Mouse (Mus musculus) midbrain, embryonic 15.5 days (tissue): ENCODE measurements at regions not wholly inside any gene's neighbourhood (a gene's known extent, or its start where the extent isn't known, plus 50 kb on each side); places are given as distances from the start of the nearest gene placed in this dataset.
A peak's percentile ranks its signal among the peaks of the same experiment; 100 is the strongest.

ENCODE experiments used
- ATAC-seq: fragments of 200-750 bp; cut with Nextera tagmentation; replicated peaks from 2 replicates; pipeline ENCODE4 v1.8.0; 2017; ENCODE audit warnings: moderate TSS enrichment
- H3K27ac ChIP-seq: fragments of 300-500 bp; sonication (generic); 2 replicates; pipeline ENCODE4 v1.5.1; 2015; ENCODE audit warnings: mild to moderate bottlenecking, inconsistent platforms
- H3K27me3 ChIP-seq: fragments of 300-500 bp; sonication (generic); replicated peaks from 2 replicates; pipeline ENCODE4 v1.6.1; 2015; ENCODE audit warnings: inconsistent platforms
- H3K36me3 ChIP-seq: fragments of 300-500 bp; sonication (generic); replicated peaks from 2 replicates; pipeline ENCODE4 v1.6.1; 2015; ENCODE audit warnings: inconsistent platforms
- H3K4me1 ChIP-seq: fragments of 300-500 bp; sonication (generic); 2 replicates; pipeline ENCODE4 v1.6.1; 2015; ENCODE audit warnings: inconsistent platforms
- H3K4me2 ChIP-seq: fragments of 300-500 bp; sonication (generic); 2 replicates; pipeline ENCODE4 v1.6.1; 2015; ENCODE audit warnings: inconsistent platforms, mild to moderate bottlenecking, moderate library complexity
- H3K4me3 ChIP-seq: fragments of 300-500 bp; sonication (generic); 2 replicates; pipeline ENCODE4 v1.5.1; 2015; ENCODE audit warnings: mild to moderate bottlenecking, inconsistent platforms
- H3K9ac ChIP-seq: fragments of 300-500 bp; sonication (generic); 2 replicates; pipeline ENCODE4 v1.6.1; 2015; ENCODE audit warnings: mild to moderate bottlenecking, inconsistent platforms
- H3K9me3 ChIP-seq: fragments of 300-500 bp; sonication (generic); 2 replicates; pipeline ENCODE4 v1.6.1; 2016; ENCODE audit warnings: inconsistent platforms
- WGBS: fragments of 180-500 bp; shearing (Covaris S2); methylation state at CpG from one replicate; pipeline ENCODE4 v1.1.7; 2015; ENCODE audit warnings: mixed read lengths; 5-methylcytosine and 5-hydroxymethylcytosine counted together

DNA sequence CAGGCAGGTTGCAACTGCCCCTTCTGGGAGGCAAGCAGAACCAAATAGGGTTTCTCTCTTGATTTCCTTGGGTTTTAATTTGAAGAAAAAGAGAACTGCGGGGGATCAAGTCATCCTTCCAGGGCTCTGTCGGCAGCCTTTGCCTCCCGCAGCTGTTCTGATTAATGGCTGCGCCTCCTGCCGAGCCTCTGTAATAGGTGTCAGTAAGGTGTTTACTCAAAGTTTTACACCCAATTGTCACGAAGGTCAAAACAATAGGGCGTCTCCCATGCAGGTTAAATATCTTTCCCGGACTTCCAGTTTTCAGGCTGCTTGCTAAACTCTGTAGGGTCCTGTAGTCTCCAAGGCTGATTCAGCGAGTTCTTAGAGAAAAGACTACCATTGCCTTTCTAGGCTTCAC is 326.0 kb downstream of the Tmem182 start:
- Histone ChIP-seq H3K9ac (no peak overlapping the region), H3K27ac (no peak overlapping the region), H3K4me3 (no peak overlapping the region), H3K27me3 (no peaks in the 10 kb centered on the region), H3K4me2 (no peak overlapping the region), H3K4me1 (no peaks in the 10 kb centered on the region), H3K36me3 (no peaks in the 10 kb centered on the region), H3K9me3 (no peaks in the 10 kb centered on the region)
- no peak for ATAC-seq
- 9% methylated on average over 9 of the region's 9 CpGs for WGBS

DNA sequence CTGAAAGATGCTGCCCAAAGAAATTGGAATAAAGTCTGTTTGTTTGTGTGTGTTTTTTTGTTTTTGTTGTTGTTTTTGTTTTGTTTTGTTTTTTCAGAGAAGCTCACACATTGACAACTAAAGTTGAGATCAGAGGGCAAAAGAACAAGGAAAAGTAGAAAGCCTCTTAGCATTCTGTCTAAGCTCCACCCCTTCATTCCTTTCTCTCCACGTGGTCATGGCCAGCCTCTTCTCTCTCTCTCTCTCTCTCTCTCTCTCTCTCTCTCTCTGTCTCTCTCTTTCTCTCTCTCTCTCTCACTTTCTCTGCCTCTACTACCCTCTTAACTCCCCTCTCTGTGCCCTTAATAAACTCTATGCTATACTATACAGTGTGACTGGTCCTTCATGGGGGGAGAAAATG is 327.7 kb downstream of the Tmem182 start:
- WGBS = 21% methylated on average over 1 of the region's 1 CpGs
- Histone ChIP-seq H3K27ac (no peak overlapping the region), H3K9me3 (no peaks in the 10 kb centered on the region), H3K36me3 (no peaks in the 10 kb centered on the region), H3K9ac (no peak overlapping the region), H3K4me2 (no peak overlapping the region), H3K4me1 (no peaks in the 10 kb centered on the region), H3K4me3 (no peak overlapping the region), H3K27me3 (no peaks in the 10 kb centered on the region)
- ATAC-seq = no peak

DNA sequence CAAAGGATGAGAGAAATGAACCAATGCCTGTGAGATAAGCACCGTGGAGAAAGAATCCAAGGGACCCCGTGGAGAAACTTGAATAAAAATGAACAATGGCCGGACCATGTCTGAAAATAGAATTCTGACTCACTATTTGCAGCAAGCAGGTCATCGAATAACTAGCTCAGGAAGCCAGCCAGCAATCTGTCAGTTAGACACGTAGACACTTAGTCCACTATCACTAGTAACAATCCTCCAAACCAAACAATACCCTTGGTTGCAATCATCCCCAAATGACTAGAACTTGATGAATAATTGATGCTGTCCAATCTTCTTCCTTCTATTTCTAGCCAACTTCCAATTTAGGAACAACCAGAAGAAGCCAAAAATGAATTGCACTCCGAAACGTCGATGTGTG is 328.5 kb downstream of the Tmem182 start:
- Histone ChIP-seq H3K27me3 (no peaks in the 10 kb centered on the region), H3K4me1 (no peaks in the 10 kb centered on the region), H3K4me2 (no peak overlapping the region), H3K9ac (no peak overlapping the region), H3K27ac (no peak overlapping the region), H3K36me3 (no peaks in the 10 kb centered on the region), H3K9me3 (no peaks in the 10 kb centered on the region), H3K4me3 (no peak overlapping the region)
- ATAC-seq = no peak
- WGBS = 54% methylated on average over 8 of the region's 8 CpGs

DNA sequence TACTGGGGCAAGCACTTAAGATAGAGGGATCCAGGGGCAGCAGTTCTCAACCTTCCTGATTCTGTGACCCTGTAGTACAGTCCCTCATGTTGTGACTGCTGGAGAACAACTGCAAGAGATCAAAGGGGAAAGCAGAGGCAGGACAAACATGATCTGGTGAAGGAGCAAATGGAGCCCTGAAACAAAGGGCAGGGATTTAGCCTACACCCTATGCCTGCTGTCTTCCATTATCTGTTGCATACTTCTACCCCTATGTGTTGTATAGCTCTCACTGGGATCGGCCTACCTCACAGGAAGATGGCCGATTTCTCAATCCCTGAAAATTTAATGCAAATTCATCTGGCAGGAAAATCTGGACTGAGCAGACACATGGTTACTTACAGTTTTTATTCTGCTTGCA is 334.3 kb downstream of the Tmem182 start:
- no peak for ATAC-seq
- Histone ChIP-seq H3K4me1 (0 out of 2 replicates have a peak, but pooled peaks cover 4% of the 10 kb centered on the region), H3K9me3 (no peaks in the 10 kb centered on the region), H3K4me3 (no peak overlapping the region), H3K36me3 (no peaks in the 10 kb centered on the region), H3K27ac (no peak overlapping the region), H3K4me2 (no peak overlapping the region), H3K9ac (no peak overlapping the region), H3K27me3 (no peaks in the 10 kb centered on the region)
- WGBS = 67% methylated on average over 2 of the region's 2 CpGs

DNA sequence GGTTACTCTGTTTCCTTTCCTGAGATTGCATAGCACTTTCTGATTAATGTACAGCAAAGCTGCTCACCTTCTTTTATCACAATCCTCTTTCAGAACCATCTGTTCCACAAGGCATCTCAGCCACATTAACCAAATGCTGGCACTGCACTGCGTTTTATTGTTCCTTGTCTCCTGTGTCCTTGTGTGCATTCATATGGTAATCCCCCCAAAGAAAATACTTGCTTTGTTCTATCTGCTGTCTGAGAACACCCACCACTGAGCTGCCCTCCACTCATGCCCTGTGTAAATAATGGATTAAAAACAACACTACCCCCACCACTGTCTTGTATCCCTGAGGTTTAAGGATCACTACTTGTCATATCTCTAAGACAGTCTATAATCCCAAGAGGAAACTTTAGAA is 335.1 kb downstream of the Tmem182 start:
- Histone ChIP-seq H3K27ac (no peak overlapping the region), H3K4me3 (no peak overlapping the region), H3K4me2 (no peak overlapping the region), H3K9me3 (no peaks in the 10 kb centered on the region), H3K4me1 (0 out of 2 replicates have a peak, but pooled peaks cover 4% of the 10 kb centered on the region), H3K9ac (no peak overlapping the region), H3K27me3 (no peaks in the 10 kb centered on the region), H3K36me3 (no peaks in the 10 kb centered on the region)
- no peak for ATAC-seq
- 0% methylated on average over 1 of the region's 1 CpGs for WGBS

DNA sequence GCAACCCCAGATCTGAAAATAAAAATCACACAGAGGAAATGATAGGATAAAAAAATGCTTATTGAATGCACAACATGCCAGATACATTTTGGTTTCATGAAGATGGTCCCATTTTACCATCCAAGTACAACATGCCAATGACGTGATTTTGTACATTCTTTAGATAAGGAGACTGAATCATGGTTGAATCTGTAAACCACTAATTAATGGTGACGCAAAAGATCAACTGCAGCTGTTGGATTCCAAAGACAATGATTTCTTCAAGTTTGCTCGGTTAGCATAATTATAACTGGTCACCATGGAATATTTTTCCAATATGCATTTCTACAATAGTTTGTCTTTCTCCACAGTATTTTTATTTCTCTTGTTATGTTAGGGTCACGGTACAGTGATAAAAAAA is 336.6 kb downstream of the Tmem182 start:
- 0 out of 2 replicates have a peak, but pooled peaks cover 4% of the 10 kb centered on the region for H3K4me1 ChIP-seq
- no peak overlapping the region for H3K4me3 ChIP-seq
- H3K36me3 ChIP-seq = no peaks in the 10 kb centered on the region
- H3K27ac ChIP-seq = no peak overlapping the region
- H3K9ac ChIP-seq = no peak overlapping the region
- no peak overlapping the region for H3K4me2 ChIP-seq
- no peaks in the 10 kb centered on the region for H3K27me3 ChIP-seq
- no peaks in the 10 kb centered on the region for H3K9me3 ChIP-seq
- 93% methylated on average over 4 of the region's 4 CpGs for WGBS
- ATAC-seq = no peak

DNA sequence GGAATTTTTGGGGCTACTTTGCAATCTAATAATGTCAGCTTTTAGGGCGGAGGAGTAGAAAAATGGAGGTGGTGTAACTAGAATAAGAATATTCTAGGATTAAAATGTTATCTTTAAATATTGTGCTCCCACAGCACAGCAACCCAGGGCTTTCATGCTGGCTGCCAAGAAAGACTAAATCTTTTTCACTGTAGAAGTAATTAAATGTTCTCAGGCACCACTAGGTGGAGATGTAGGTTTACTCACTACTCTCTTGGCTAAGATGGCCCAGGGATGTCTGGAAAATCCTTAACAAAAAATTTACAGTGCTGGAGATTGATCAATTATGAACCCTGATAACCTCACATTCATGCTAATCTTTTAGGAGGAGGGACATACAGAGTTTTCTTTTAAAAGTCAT is 347.1 kb downstream of the Tmem182 start:
- Histone ChIP-seq H3K4me1 (peaks cover 20% of the 10 kb centered on the region), H3K4me3 (no peak overlapping the region), H3K9me3 (no peaks in the 10 kb centered on the region), H3K27ac (0 out of 2 replicates have a peak overlapping the region, but pooled peaks have one; percentile 2), H3K9ac (no peak overlapping the region), H3K4me2 (no peak overlapping the region), H3K27me3 (no peaks in the 10 kb centered on the region), H3K36me3 (no peaks in the 10 kb centered on the region)
- peak; percentile 57 for ATAC-seq
- 44% methylated on average over 1 of the region's 1 CpGs for WGBS

DNA sequence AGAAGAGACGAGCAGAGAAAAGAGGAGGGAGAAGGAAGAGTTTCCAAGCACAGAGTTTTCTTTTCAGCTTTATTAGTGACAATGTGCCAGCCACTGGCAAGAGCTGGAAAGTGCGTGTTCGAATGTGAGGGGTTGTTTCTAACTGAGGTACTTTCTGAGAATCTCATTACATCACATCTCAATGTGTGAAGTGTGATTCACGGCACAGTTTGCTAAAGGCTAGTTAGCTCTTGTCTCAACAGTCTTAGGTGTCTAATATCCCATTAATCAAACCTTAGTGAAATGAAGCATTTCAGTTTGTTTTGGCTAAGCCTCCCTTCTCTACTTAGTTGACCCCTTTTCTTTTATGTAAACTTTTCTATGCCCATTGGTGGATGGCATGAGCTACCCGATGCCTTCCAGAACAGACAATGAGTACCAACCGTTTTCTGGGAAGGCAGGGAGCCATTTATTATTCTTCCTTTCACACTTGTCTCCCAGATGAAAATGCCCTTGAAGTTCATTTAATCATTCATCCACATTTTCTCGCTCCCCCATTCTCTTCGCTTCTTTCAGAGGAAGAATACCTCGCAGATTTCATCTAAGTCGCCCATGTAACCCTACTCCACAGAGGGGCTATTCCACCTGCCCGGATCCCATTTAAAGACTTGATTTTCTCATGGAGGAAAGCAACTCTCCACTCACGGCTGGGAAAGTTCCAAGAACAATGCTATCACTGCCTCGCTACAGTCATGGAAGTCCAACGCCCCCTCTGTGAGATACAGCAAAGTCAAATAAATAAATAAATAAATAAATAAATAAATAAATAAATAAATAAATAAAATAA is 348.0 kb downstream of the Tmem182 start:
- Histone ChIP-seq H3K9ac (no peak overlapping the region), H3K4me3 (no peak overlapping the region), H3K27ac (peak overlapping the region; percentile 2; the same call in 1 of the 2 replicates), H3K36me3 (no peaks in the 10 kb centered on the region), H3K4me1 (peaks cover 29% of the 10 kb centered on the region), H3K27me3 (no peaks in the 10 kb centered on the region), H3K9me3 (no peaks in the 10 kb centered on the region), H3K4me2 (no peak overlapping the region)
- no peak for ATAC-seq
- WGBS = 36% methylated on average over 14 of the region's 14 CpGs

DNA sequence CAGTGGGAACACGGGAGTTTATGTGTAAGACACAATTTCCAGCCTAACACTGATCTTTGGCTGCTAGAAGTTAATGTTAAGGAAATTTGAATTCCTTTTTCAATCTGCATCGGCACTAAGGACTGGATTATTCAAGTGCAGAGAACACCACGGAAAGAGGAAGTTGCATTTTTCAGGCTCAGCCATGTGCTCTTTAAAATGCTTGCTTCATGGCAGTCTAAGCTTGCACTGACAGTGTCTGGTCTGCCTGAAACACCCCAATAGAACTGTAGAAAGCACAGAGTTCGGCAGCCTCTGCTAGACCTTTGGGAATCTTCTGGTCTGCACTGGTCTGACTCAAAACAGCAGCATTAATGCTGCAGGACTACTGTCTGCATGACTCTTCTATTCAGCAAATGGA is 348.8 kb downstream of the Tmem182 start:
- H3K9ac ChIP-seq = no peak overlapping the region
- no peak overlapping the region for H3K4me3 ChIP-seq
- H3K4me1 ChIP-seq = peaks cover 37% of the 10 kb centered on the region
- no peak for ATAC-seq
- no peaks in the 10 kb centered on the region for H3K9me3 ChIP-seq
- H3K36me3 ChIP-seq = no peaks in the 10 kb centered on the region
- no peak overlapping the region for H3K27ac ChIP-seq
- 44% methylated on average over 4 of the region's 4 CpGs for WGBS
- no peak overlapping the region for H3K4me2 ChIP-seq
- H3K27me3 ChIP-seq = no peaks in the 10 kb centered on the region

DNA sequence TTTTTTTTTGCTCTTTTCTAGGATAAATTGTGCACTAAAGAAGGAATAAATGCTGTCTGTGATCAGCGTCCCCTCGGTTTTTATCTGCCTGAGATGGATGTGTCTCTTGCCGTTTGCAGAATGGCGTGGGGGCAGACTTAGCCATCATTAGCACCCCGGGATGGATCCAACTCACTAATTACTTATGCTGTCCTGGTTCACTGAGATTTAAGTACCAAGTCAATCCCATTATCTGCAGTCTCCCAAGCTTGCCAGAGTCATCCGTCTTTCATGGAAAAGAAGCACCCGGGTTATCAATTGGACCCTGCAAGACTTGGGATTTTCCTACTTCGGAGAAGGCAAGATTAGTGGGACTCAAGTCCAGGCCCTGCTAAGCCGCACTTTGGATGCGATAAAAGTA is 351.5 kb downstream of the Tmem182 start:
- H3K27ac ChIP-seq = peak overlapping the region; percentile 74
- H3K4me3 ChIP-seq = no peak overlapping the region
- H3K4me1 ChIP-seq = peaks cover 37% of the 10 kb centered on the region
- no peaks in the 10 kb centered on the region for H3K9me3 ChIP-seq
- no peaks in the 10 kb centered on the region for H3K27me3 ChIP-seq
- H3K9ac ChIP-seq = no peak overlapping the region
- no peaks in the 10 kb centered on the region for H3K36me3 ChIP-seq
- peak overlapping the region; percentile 41 for H3K4me2 ChIP-seq
- no peak for ATAC-seq
- 15% methylated on average over 10 of the region's 10 CpGs for WGBS

DNA sequence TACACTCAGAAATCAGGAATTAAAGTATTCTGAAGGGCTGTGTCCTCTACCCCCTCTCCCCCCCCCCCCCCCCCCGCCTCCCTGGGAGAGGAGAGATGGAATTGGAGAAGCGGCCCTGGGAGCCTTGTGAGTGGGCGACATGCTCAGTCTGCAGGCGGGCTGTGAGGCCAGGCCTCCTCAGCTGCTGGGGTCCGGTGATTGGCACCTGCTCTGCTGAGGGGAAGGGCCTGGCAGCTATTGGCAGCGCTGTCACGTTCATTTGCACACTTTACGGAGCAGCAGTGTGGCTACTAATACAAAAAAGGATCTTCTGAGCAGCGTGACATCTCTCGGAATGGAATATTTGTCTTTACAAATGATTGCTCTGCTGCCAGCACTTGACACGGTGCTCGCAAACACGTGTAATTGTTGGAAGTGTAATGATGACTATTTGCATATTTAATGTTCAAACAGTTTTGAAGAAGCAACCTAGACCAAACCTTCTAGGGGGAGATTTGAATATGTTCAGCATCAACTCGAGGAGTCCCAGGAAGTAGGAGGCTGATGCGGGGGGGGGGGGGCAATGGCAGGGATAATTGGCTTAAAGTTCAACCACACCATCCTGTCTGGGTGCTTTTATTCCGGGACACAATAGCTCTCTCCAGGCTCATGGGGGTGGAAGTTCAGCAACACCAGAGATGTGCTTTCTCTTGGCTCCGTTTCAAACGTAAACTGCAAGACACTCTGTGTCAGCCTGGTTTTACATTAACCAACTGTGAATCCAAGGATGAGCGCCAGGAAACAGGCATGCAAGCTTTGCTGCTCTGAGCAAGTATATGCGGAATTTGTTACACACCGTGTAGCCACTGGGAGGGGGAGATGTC is 352.5 kb downstream of the Tmem182 start:
- Histone ChIP-seq H3K9me3 (no peaks in the 10 kb centered on the region), H3K27ac (peak overlapping the region; percentile 74), H3K9ac (no peak overlapping the region), H3K4me1 (peaks cover 37% of the 10 kb centered on the region), H3K36me3 (no peaks in the 10 kb centered on the region), H3K4me3 (peak overlapping the region; percentile 16; the same call in 1 of the 2 replicates), H3K27me3 (no peaks in the 10 kb centered on the region), H3K4me2 (peak overlapping the region; percentile 41)
- ATAC-seq = peak; percentile 94
- 11% methylated on average over 20 of the region's 21 CpGs for WGBS
